Mouse (Mus musculus): ENCODE measurements around the gene Lasp1. TPM values are rescaled to one million over a fixed set of nuclear protein-coding genes. Genes with fewer than 3 reads are reported as not detected.
"Not testable (repeated sequence)": the region's sequence is repeated elsewhere in the genome, so short reads cannot be mapped to it uniquely, and the experiment has no call there.

Lasp1 gene
- polyA plus RNA-seq, 1 experiment from 2014 or later, result 136 TPM

- H3K36me3 ChIP-seq, result peaks cover 50% of the 10 kb centered on the region
- no peak overlapping the region for H3K9ac ChIP-seq (replicated peaks)
- no peak overlapping the region for H3K4me2 ChIP-seq
- no peaks in the 10 kb centered on the region for H3K27me3 ChIP-seq (replicated peaks)
- no peak overlapping the region for H3K4me3 ChIP-seq (replicated peaks)
- H3K9me3 ChIP-seq (replicated peaks), result no peaks in the 10 kb centered on the region
- no peak overlapping the region for H3K27ac ChIP-seq (replicated peaks)
- no peak for ATAC-seq (ENCODE audit: low FRiP score)
- H3K4me1 ChIP-seq, result peaks cover 32% of the 10 kb centered on the region
- WGBS, result 91% methylated on average over 1 of the region's 1 CpGs
Observed at GRCm38 (mm10) chr11:97778918-97779317, 19.9 kb upstream of the Lasp1 start.

GRCm38 (mm10) chr11:97779968-97780701, 18.7 kb upstream of the Lasp1 start:
- Histone ChIP-seq H3K4me2 (peak overlapping the region; percentile 71), H3K27ac (replicated peaks) (no peak overlapping the region), H3K9ac (replicated peaks) (peak overlapping the region; percentile 98; the same call in 1 of the 2 replicates), H3K27me3 (replicated peaks) (no peaks in the 10 kb centered on the region), H3K4me3 (replicated peaks) (peak overlapping the region; percentile 96), H3K4me1 (peaks cover 32% of the 10 kb centered on the region), H3K9me3 (replicated peaks) (no peaks in the 10 kb centered on the region), H3K36me3 (peaks cover 50% of the 10 kb centered on the region)
- 80% methylated on average over 2 of the region's 2 CpGs for WGBS
- ATAC-seq (ENCODE audit: low FRiP score), result no peak

- no peaks in the 10 kb centered on the region for H3K9me3 ChIP-seq (replicated peaks)
- peak overlapping the region; percentile 96 for H3K4me3 ChIP-seq (replicated peaks)
- H3K27ac ChIP-seq (replicated peaks), result peak overlapping the region; percentile 96
- H3K27me3 ChIP-seq (replicated peaks), result no peaks in the 10 kb centered on the region
- peaks cover 32% of the 10 kb centered on the region for H3K4me1 ChIP-seq
- 3% methylated on average over 11 of the region's 11 CpGs for WGBS
- H3K9ac ChIP-seq (replicated peaks), result peak overlapping the region; percentile 98
- peaks cover 42% of the 10 kb centered on the region for H3K36me3 ChIP-seq
- ATAC-seq (ENCODE audit: low FRiP score), result no peak
- peak overlapping the region; percentile 71 for H3K4me2 ChIP-seq
Observed at GRCm38 (mm10) chr11:97781478-97781831, 17.3 kb upstream of the Lasp1 start.

GRCm38 (mm10) chr11:97781832-97782563, 16.8 kb upstream of the Lasp1 start, which contains the start of gene Rpl23:
Gene Rpl23, minus strand, starts transcription at chr11:97782437.
- ATAC-seq (ENCODE audit: low FRiP score), result peak; percentile 97
- H3K27me3 ChIP-seq (replicated peaks), result no peaks in the 10 kb centered on the region
- peaks cover 37% of the 10 kb centered on the region for H3K36me3 ChIP-seq
- H3K4me3 ChIP-seq (replicated peaks), result peak within 1 kb of the TSS; percentile 96
- H3K4me1 ChIP-seq, result peaks cover 32% of the 10 kb centered on the region
- peak within 1 kb of the TSS; percentile 96 for H3K27ac ChIP-seq (replicated peaks)
- under 1% methylated on average over 67 of the region's 67 CpGs for WGBS
- peak within 1 kb of the TSS; percentile 71 for H3K4me2 ChIP-seq
- peak within 1 kb of the TSS; percentile 98 for H3K9ac ChIP-seq (replicated peaks)
- H3K9me3 ChIP-seq (replicated peaks), result no peaks in the 10 kb centered on the region

GRCm38 (mm10) chr11:97782564-97782895, 16.3 kb upstream of the Lasp1 start:
- Histone ChIP-seq H3K9ac (replicated peaks) (peak overlapping the region; percentile 98), H3K27ac (replicated peaks) (peak overlapping the region; percentile 96), H3K36me3 (peaks cover 31% of the 10 kb centered on the region), H3K27me3 (replicated peaks) (no peaks in the 10 kb centered on the region), H3K9me3 (replicated peaks) (no peaks in the 10 kb centered on the region), H3K4me3 (replicated peaks) (peak overlapping the region; percentile 96), H3K4me1 (peaks cover 32% of the 10 kb centered on the region), H3K4me2 (peak overlapping the region; percentile 71)
- peak; percentile 55; the same call in 1 of the 2 replicates for ATAC-seq (ENCODE audit: low FRiP score)
- under 1% methylated on average over 10 of the region's 10 CpGs for WGBS

GRCm38 (mm10) chr11:97787961-97788360, 10.8 kb upstream of the Lasp1 start:
- H3K36me3 ChIP-seq, result no peaks in the 10 kb centered on the region
- no peak overlapping the region for H3K9ac ChIP-seq (replicated peaks)
- no peak overlapping the region for H3K4me2 ChIP-seq
- no peaks in the 10 kb centered on the region for H3K9me3 ChIP-seq (replicated peaks)
- ATAC-seq (ENCODE audit: low FRiP score), result no peak
- WGBS, result 94% methylated on average over 3 of the region's 3 CpGs
- no peak overlapping the region for H3K27ac ChIP-seq (replicated peaks)
- no peaks in the 10 kb centered on the region for H3K27me3 ChIP-seq (replicated peaks)
- H3K4me1 ChIP-seq, result peaks cover 5% of the 10 kb centered on the region
- H3K4me3 ChIP-seq (replicated peaks), result no peak overlapping the region

GRCm38 (mm10) chr11:97789727-97790126, 9.1 kb upstream of the Lasp1 start:
- Histone ChIP-seq H3K27me3 (replicated peaks) (no peaks in the 10 kb centered on the region), H3K4me1 (no peaks in the 10 kb centered on the region), H3K4me3 (replicated peaks) (no peak overlapping the region), H3K27ac (replicated peaks) (no peak overlapping the region), H3K4me2 (no peak overlapping the region), H3K9ac (replicated peaks) (no peak overlapping the region), H3K36me3 (no peaks in the 10 kb centered on the region), H3K9me3 (replicated peaks) (no peaks in the 10 kb centered on the region)
- 87% methylated on average over 5 of the region's 5 CpGs for WGBS
- ATAC-seq (ENCODE audit: low FRiP score), result no peak

- not testable (repeated sequence) for H3K9ac ChIP-seq (replicated peaks); H3K9me3 ChIP-seq (replicated peaks); H3K36me3 ChIP-seq; ATAC-seq (ENCODE audit: low FRiP score); H3K4me1 ChIP-seq; H3K27me3 ChIP-seq (replicated peaks); H3K4me3 ChIP-seq (replicated peaks); H3K27ac ChIP-seq (replicated peaks); H3K4me2 ChIP-seq
- 83% methylated on average over 2 of the region's 2 CpGs for WGBS
Observed at GRCm38 (mm10) chr11:97790778-97791438, 7.9 kb upstream of the Lasp1 start.

- Histone ChIP-seq H3K36me3 (no peaks in the 10 kb centered on the region), H3K4me3 (replicated peaks) (no peak overlapping the region), H3K27ac (replicated peaks) (no peak overlapping the region), H3K4me2 (no peak overlapping the region), H3K9me3 (replicated peaks) (no peaks in the 10 kb centered on the region), H3K9ac (replicated peaks) (no peak overlapping the region), H3K4me1 (peaks cover 6% of the 10 kb centered on the region), H3K27me3 (replicated peaks) (no peaks in the 10 kb centered on the region)
- ATAC-seq (ENCODE audit: low FRiP score), result no peak
- WGBS, result 2% methylated on average over 2 of the region's 2 CpGs
Observed at GRCm38 (mm10) chr11:97793165-97793564, 5.6 kb upstream of the Lasp1 start.

- Histone ChIP-seq H3K27ac (replicated peaks) (no peak overlapping the region), H3K36me3 (no peaks in the 10 kb centered on the region), H3K9me3 (replicated peaks) (no peaks in the 10 kb centered on the region), H3K9ac (replicated peaks) (no peak overlapping the region), H3K27me3 (replicated peaks) (no peaks in the 10 kb centered on the region), H3K4me2 (peak overlapping the region; percentile 23; the same call in 1 of the 2 replicates), H3K4me1 (peaks cover 25% of the 10 kb centered on the region), H3K4me3 (replicated peaks) (no peak overlapping the region)
- ATAC-seq (ENCODE audit: low FRiP score), result no peak
- WGBS, result 3% methylated on average over 6 of the region's 6 CpGs
Observed at GRCm38 (mm10) chr11:97796910-97797309, 1.9 kb upstream of the Lasp1 start.

- H3K9ac ChIP-seq (replicated peaks), result no peak overlapping the region
- no peaks in the 10 kb centered on the region for H3K27me3 ChIP-seq (replicated peaks)
- H3K4me2 ChIP-seq, result peak overlapping the region; percentile 63
- no peaks in the 10 kb centered on the region for H3K36me3 ChIP-seq
- no peaks in the 10 kb centered on the region for H3K9me3 ChIP-seq (replicated peaks)
- peaks cover 31% of the 10 kb centered on the region for H3K4me1 ChIP-seq
- H3K27ac ChIP-seq (replicated peaks), result peak overlapping the region; percentile 98
- ATAC-seq (ENCODE audit: low FRiP score), result no peak
- WGBS, result 53% methylated on average over 15 of the region's 15 CpGs
- peak overlapping the region; percentile 96 for H3K4me3 ChIP-seq (replicated peaks)
Observed at GRCm38 (mm10) chr11:97797369-97798082, 1.3 kb upstream of the Lasp1 start.
